Mouse (Mus musculus): ENCODE data around the gene B3gnt6. TPM values are rescaled to one million over a fixed set of nuclear protein-coding genes. Genes with fewer than 3 reads are reported as not detected.
A peak's percentile ranks its signal among the peaks of the same experiment; 100 is the strongest.

Gene B3gnt6
- polyA plus RNA-seq, 1 experiment from 2014 or later = not detected

DNA sequence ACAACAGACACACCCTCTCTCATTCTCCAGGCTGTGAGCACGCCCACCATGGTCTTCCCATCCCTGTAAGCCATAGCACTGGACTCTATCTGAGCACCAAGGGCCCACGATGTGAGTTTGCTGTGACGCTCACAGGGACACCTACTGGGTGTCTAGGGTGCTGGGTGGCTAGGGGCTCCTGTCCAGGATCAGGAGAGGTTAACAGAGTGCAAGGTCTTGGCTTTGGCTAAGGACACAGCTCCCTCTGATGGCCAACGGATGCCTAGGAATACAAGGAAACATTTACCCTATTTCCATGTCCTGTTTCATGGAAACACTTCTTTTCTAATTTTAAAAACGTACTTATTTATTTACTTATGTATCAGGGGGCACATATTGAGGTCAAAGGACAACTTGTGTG is 48.8 kb downstream of the B3gnt6 start:
- 41% methylated on average over 5 of the region's 5 CpGs for WGBS
- Histone ChIP-seq H3K36me3 (ENCODE audit: insufficient read depth) (no peaks in the 10 kb centered on the region), H3K4me2 (no peak overlapping the region), H3K27ac (ENCODE audit: low read depth) (no peak overlapping the region), H3K9ac (no peak overlapping the region), H3K4me1 (ENCODE audit: insufficient read depth) (peaks cover 3% of the 10 kb centered on the region; the same call in 1 of the 2 replicates), H3K27me3 (ENCODE audit: insufficient read depth, low read length) (no peaks in the 10 kb centered on the region), H3K4me3 (ENCODE audit: low read depth, low read length) (no peak overlapping the region), H3K9me3 (ENCODE audit: low read depth, low read length) (no peaks in the 10 kb centered on the region)
- no peak for DNase-seq
- peak; percentile 27 for TF ChIP-seq CTCF (IDR thresholded peaks at IDR 0.05; ENCODE audit: low read depth)
- ATAC-seq (ENCODE audit: insufficient read depth) = no peak

- WGBS = 33% methylated on average over 3 of the region's 3 CpGs
- no peaks in the 10 kb centered on the region for H3K27me3 ChIP-seq (ENCODE audit: insufficient read depth, low read length)
- H3K36me3 ChIP-seq (ENCODE audit: insufficient read depth) = no peaks in the 10 kb centered on the region
- peaks cover 3% of the 10 kb centered on the region; the same call in 1 of the 2 replicates for H3K4me1 ChIP-seq (ENCODE audit: insufficient read depth)
- DNase-seq (no peak), ATAC-seq (ENCODE audit: insufficient read depth) (no peak)
- no peak overlapping the region for H3K4me2 ChIP-seq
- no peak overlapping the region for H3K4me3 ChIP-seq (ENCODE audit: low read depth, low read length)
- no peak for TF ChIP-seq CTCF (IDR thresholded peaks at IDR 0.05; ENCODE audit: low read depth)
- no peak overlapping the region for H3K27ac ChIP-seq (ENCODE audit: low read depth)
- H3K9ac ChIP-seq = no peak overlapping the region
- H3K9me3 ChIP-seq (ENCODE audit: low read depth, low read length) = no peaks in the 10 kb centered on the region
These were observed 49.5 kb downstream of the B3gnt6 start for GRCm38 (mm10) chr7:98149802-98150201.

- Histone ChIP-seq H3K9ac (no peak overlapping the region), H3K4me3 (ENCODE audit: low read depth, low read length) (no peak overlapping the region), H3K27me3 (ENCODE audit: insufficient read depth, low read length) (no peaks in the 10 kb centered on the region), H3K9me3 (ENCODE audit: low read depth, low read length) (no peaks in the 10 kb centered on the region), H3K4me2 (no peak overlapping the region), H3K27ac (ENCODE audit: low read depth) (no peak overlapping the region), H3K4me1 (ENCODE audit: insufficient read depth) (peaks cover 3% of the 10 kb centered on the region; the same call in 1 of the 2 replicates), H3K36me3 (ENCODE audit: insufficient read depth) (no peaks in the 10 kb centered on the region)
- ATAC-seq (ENCODE audit: insufficient read depth) (no peak), DNase-seq (no peak)
- WGBS = 67% methylated on average over 10 of the region's 10 CpGs
- no peak for TF ChIP-seq CTCF (IDR thresholded peaks at IDR 0.05; ENCODE audit: low read depth)
These were observed 50.4 kb downstream of the B3gnt6 start for GRCm38 (mm10) chr7:98148721-98149407.

DNA sequence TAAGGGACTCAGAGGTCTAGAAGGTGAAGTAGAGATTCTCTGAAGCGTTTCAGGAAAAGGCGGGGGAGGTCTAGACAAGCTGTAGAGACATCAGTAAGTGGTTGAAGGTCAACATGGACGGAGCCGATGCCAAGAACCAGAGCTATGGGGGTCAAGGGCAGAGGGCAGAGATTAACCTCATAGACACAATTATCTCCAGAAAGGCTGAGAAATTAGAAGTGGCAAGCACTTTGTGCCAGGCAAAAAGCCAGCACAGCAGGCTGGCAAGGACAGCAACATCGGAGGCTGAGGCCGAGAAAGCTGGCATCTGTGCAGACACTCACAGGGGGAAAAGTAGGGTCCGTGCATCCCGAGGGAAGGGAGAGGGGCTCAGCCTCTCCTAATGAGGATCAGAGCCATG is 51.5 kb downstream of the B3gnt6 start:
- Histone ChIP-seq H3K4me1 (ENCODE audit: insufficient read depth) (peaks cover 3% of the 10 kb centered on the region; the same call in 1 of the 2 replicates), H3K4me3 (ENCODE audit: low read depth, low read length) (no peak overlapping the region), H3K9me3 (ENCODE audit: low read depth, low read length) (no peaks in the 10 kb centered on the region), H3K4me2 (no peak overlapping the region), H3K27ac (ENCODE audit: low read depth) (no peak overlapping the region), H3K27me3 (ENCODE audit: insufficient read depth, low read length) (no peaks in the 10 kb centered on the region), H3K36me3 (ENCODE audit: insufficient read depth) (no peaks in the 10 kb centered on the region), H3K9ac (no peak overlapping the region)
- DNase-seq (no peak), ATAC-seq (ENCODE audit: insufficient read depth) (no peak)
- WGBS = 67% methylated on average over 8 of the region's 8 CpGs
- no peak for TF ChIP-seq CTCF (IDR thresholded peaks at IDR 0.05; ENCODE audit: low read depth)

GRCm38 (mm10) chr7:98146447-98146845 is 52.8 kb downstream of the B3gnt6 start:
- DNase-seq (no peak), ATAC-seq (ENCODE audit: insufficient read depth) (no peak)
- H3K4me3 ChIP-seq (ENCODE audit: low read depth, low read length) = no peak overlapping the region
- H3K27me3 ChIP-seq (ENCODE audit: insufficient read depth, low read length) = no peaks in the 10 kb centered on the region
- no peak overlapping the region for H3K4me2 ChIP-seq
- peaks cover 3% of the 10 kb centered on the region; the same call in 1 of the 2 replicates for H3K4me1 ChIP-seq (ENCODE audit: insufficient read depth)
- no peaks in the 10 kb centered on the region for H3K9me3 ChIP-seq (ENCODE audit: low read depth, low read length)
- no peak overlapping the region for H3K27ac ChIP-seq (ENCODE audit: low read depth)
- 65% methylated on average over 8 of the region's 8 CpGs for WGBS
- H3K36me3 ChIP-seq (ENCODE audit: insufficient read depth) = no peaks in the 10 kb centered on the region
- TF ChIP-seq CTCF (IDR thresholded peaks at IDR 0.05; ENCODE audit: low read depth) = no peak
- no peak overlapping the region for H3K9ac ChIP-seq

DNA sequence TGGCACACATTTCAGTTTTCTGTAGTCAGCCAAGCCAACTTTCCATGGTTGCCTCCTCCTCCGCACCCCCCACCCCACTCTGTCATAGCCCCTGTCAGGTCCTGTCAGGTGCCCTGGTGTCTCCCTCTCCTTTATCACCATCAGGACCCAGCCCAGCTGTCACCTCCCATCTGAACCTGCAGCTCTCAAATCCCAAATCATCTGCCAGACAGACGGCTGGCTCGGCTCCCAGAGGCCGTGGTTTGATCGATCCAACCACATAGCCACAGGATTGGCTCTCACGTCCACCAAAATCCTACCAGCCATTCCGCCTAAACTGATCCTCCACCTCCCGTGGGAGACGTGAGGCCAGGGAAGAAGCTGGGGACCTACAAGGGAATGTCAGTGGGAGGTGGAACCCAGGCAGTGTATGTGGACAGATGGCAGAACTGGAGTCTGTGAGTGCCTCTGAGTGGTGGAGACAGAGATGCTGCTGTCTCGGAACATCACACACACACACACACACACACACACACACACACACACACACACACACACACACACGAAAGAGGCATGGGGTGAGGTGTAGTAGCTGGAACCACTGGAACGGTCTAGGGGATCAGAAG is 53.3 kb downstream of the B3gnt6 start:
- no peak overlapping the region for H3K4me3 ChIP-seq (ENCODE audit: low read depth, low read length)
- H3K27me3 ChIP-seq (ENCODE audit: insufficient read depth, low read length) = no peaks in the 10 kb centered on the region
- no peak for TF ChIP-seq CTCF (IDR thresholded peaks at IDR 0.05; ENCODE audit: low read depth)
- no peaks in the 10 kb centered on the region for H3K9me3 ChIP-seq (ENCODE audit: low read depth, low read length)
- H3K9ac ChIP-seq = no peak overlapping the region
- no peak for DNase-seq
- H3K4me1 ChIP-seq (ENCODE audit: insufficient read depth) = peaks cover 3% of the 10 kb centered on the region; the same call in 1 of the 2 replicates
- no peak overlapping the region for H3K27ac ChIP-seq (ENCODE audit: low read depth)
- H3K4me2 ChIP-seq = no peak overlapping the region
- no peak for ATAC-seq (ENCODE audit: insufficient read depth)
- H3K36me3 ChIP-seq (ENCODE audit: insufficient read depth) = no peaks in the 10 kb centered on the region
- WGBS = 69% methylated on average over 11 of the region's 12 CpGs

DNA sequence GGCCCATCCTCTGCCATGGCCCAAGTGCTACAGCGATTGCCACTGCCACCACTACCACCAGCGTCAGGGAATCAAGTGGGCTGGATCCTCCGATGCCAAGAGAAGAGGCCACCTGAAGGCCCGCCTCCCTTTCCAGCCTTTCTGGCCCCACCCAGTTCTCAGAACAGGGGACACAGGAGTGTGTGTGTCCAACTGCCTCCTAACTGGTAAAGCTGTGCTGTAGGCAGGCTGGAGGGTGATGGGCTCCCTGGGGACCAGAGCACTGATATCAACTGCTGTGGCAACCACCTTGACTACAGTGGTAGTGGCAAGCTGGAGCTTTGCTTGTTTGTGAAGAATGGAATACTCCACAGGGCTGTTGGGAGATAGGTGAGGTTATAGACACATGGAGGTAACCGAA is 53.9 kb downstream of the B3gnt6 start, which contains the start of gene Omp:
TSS of gene Omp (minus strand) at position 101 of the 400 bp plus-strand sequence.
- Histone ChIP-seq H3K36me3 (ENCODE audit: insufficient read depth) (no peaks in the 10 kb centered on the region), H3K4me3 (ENCODE audit: low read depth, low read length) (no peak within 1 kb of the TSS), H3K4me2 (no peak within 1 kb of the TSS), H3K9me3 (ENCODE audit: low read depth, low read length) (no peaks in the 10 kb centered on the region), H3K27me3 (ENCODE audit: insufficient read depth, low read length) (no peaks in the 10 kb centered on the region), H3K27ac (ENCODE audit: low read depth) (no peak within 1 kb of the TSS), H3K4me1 (ENCODE audit: insufficient read depth) (peaks cover 3% of the 10 kb centered on the region; the same call in 1 of the 2 replicates), H3K9ac (no peak within 1 kb of the TSS)
- no peak for TF ChIP-seq CTCF (IDR thresholded peaks at IDR 0.05; ENCODE audit: low read depth)
- no peak for ATAC-seq (ENCODE audit: insufficient read depth)
- no peak for DNase-seq
- WGBS = 89% methylated on average over 5 of the region's 5 CpGs
